Mouse (Mus musculus): ENCODE measurements around the gene Plxnc1.

- TF ChIP-seq CTCF (IDR thresholded peaks at IDR 0.05; ENCODE audit: low read depth, low read length) (no peak), POLR2A (IDR thresholded peaks at IDR 0.05; ENCODE audit: extremely low read depth, insufficient read depth, low read length) (no peak)
These were observed 2.1 kb downstream of the Plxnc1 start for GRCm38 (mm10) chr10:94942449-94943041.

All from liver, adult 2 months (tissue).